Mouse (Mus musculus): ENCODE results near the gene Stox2. TPM values are rescaled to one million over a fixed set of nuclear protein-coding genes. Genes with fewer than 3 reads are reported as not detected.

Stox2 gene
- polyA plus RNA-seq, 1 experiment from 2014 or later, result 0.54 TPM

- DNase-seq, result no peak
- H3K9ac ChIP-seq (replicated peaks), result no peak overlapping the region
- no peaks in the 10 kb centered on the region for H3K4me1 ChIP-seq (ENCODE audit: insufficient read depth)
- H3K27ac ChIP-seq (ENCODE audit: low read depth), result no peak overlapping the region
- no peaks in the 10 kb centered on the region for H3K9me3 ChIP-seq (ENCODE audit: low read length)
- no peak overlapping the region for H3K4me3 ChIP-seq (ENCODE audit: low read depth, low read length)
- TF ChIP-seq CTCF (IDR thresholded peaks at IDR 0.05; ENCODE audit: low read depth) (no peak), EP300 (IDR thresholded peaks at IDR 0.05; ENCODE audit: low read depth) (no peak)
- H3K36me3 ChIP-seq (replicated peaks; ENCODE audit: insufficient read depth, low read length), result no peaks in the 10 kb centered on the region
- H3K4me2 ChIP-seq (ENCODE audit: low read depth, low read length), result no peak overlapping the region
- no peak for ATAC-seq
- no peaks in the 10 kb centered on the region for H3K27me3 ChIP-seq (ENCODE audit: insufficient read depth, low read length)
- WGBS (ENCODE audit: insufficient replicate concordance), result 69% methylated on average over 5 of the region's 5 CpGs
Measured at GRCm38 (mm10) chr8:47230057-47230456, 216.1 kb downstream of the Stox2 start.

DNA sequence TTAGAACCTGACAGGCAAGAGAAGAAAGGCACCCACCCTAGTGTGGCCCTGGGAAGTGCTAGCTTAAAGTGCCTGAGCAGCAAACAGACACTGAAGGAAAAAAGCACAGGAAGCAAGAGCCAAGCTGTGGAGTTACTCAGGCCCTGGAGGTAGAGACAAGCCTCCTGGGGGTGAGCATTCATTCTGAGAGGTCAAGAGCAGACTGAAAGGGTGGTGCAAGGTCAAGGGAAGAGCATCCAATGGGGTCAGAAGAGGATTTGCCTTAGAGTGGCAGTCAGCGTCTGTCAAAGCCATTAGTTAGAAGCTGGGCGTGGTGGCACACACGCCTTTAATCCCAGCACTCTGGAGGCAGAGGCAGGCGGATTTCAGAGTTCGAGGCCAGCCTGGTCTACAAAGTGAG is 224.3 kb downstream of the Stox2 start:
- WGBS (ENCODE audit: insufficient replicate concordance), result 74% methylated on average over 5 of the region's 5 CpGs
- Histone ChIP-seq H3K4me3 (ENCODE audit: low read depth, low read length) (no peak overlapping the region), H3K27ac (ENCODE audit: low read depth) (no peak overlapping the region), H3K9ac (replicated peaks) (no peak overlapping the region), H3K4me2 (ENCODE audit: low read depth, low read length) (no peak overlapping the region), H3K36me3 (replicated peaks; ENCODE audit: insufficient read depth, low read length) (no peaks in the 10 kb centered on the region), H3K9me3 (ENCODE audit: low read length) (no peaks in the 10 kb centered on the region), H3K4me1 (ENCODE audit: insufficient read depth) (no peaks in the 10 kb centered on the region), H3K27me3 (ENCODE audit: insufficient read depth, low read length) (no peaks in the 10 kb centered on the region)
- DNase-seq (no peak), ATAC-seq (no peak)
- TF ChIP-seq EP300 (IDR thresholded peaks at IDR 0.05; ENCODE audit: low read depth) (no peak), CTCF (IDR thresholded peaks at IDR 0.05; ENCODE audit: low read depth) (no peak)

- TF ChIP-seq CTCF (IDR thresholded peaks at IDR 0.05; ENCODE audit: low read depth) (no peak), EP300 (IDR thresholded peaks at IDR 0.05; ENCODE audit: low read depth) (no peak)
- Histone ChIP-seq H3K4me2 (ENCODE audit: low read depth, low read length) (no peak overlapping the region), H3K4me3 (ENCODE audit: low read depth, low read length) (no peak overlapping the region), H3K4me1 (ENCODE audit: insufficient read depth) (no peaks in the 10 kb centered on the region), H3K27ac (ENCODE audit: low read depth) (no peak overlapping the region), H3K9me3 (ENCODE audit: low read length) (no peaks in the 10 kb centered on the region), H3K9ac (replicated peaks) (no peak overlapping the region), H3K36me3 (replicated peaks; ENCODE audit: insufficient read depth, low read length) (no peaks in the 10 kb centered on the region), H3K27me3 (ENCODE audit: insufficient read depth, low read length) (no peaks in the 10 kb centered on the region)
- DNase-seq, result no peak
- no peak for ATAC-seq
- 83% methylated on average over 10 of the region's 10 CpGs for WGBS (ENCODE audit: insufficient replicate concordance)
Measured at GRCm38 (mm10) chr8:47221191-47221590, 225.0 kb downstream of the Stox2 start.

DNA sequence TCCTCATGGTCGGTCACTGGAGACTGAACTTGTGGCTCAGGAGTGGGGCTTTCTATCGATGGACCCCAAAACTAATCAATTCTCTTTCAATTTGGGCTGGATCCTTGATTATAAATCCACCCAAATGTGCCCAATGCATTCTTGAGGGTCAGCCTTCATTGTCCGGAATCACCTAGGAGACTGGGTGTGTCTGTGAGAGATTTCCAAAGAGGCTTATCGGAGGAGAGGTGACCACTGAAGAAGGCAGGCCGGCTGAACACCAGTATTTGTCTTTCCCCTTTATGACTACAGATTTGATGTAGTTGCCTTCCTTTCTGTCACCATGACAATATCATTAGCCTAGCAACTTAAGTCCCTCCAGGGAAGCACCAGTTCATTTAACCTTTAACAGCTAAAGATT is 225.8 kb downstream of the Stox2 start:
- WGBS (ENCODE audit: insufficient replicate concordance), result 81% methylated on average over 5 of the region's 5 CpGs
- no peaks in the 10 kb centered on the region for H3K27me3 ChIP-seq (ENCODE audit: insufficient read depth, low read length)
- no peaks in the 10 kb centered on the region for H3K9me3 ChIP-seq (ENCODE audit: low read length)
- H3K36me3 ChIP-seq (replicated peaks; ENCODE audit: insufficient read depth, low read length), result no peaks in the 10 kb centered on the region
- TF ChIP-seq CTCF (IDR thresholded peaks at IDR 0.05; ENCODE audit: low read depth) (no peak), EP300 (IDR thresholded peaks at IDR 0.05; ENCODE audit: low read depth) (no peak)
- ATAC-seq (no peak), DNase-seq (no peak)
- H3K27ac ChIP-seq (ENCODE audit: low read depth), result no peak overlapping the region
- H3K4me2 ChIP-seq (ENCODE audit: low read depth, low read length), result no peak overlapping the region
- H3K4me1 ChIP-seq (ENCODE audit: insufficient read depth), result no peaks in the 10 kb centered on the region
- H3K9ac ChIP-seq (replicated peaks), result no peak overlapping the region
- no peak overlapping the region for H3K4me3 ChIP-seq (ENCODE audit: low read depth, low read length)

- Histone ChIP-seq H3K4me3 (ENCODE audit: low read depth, low read length) (no peak overlapping the region), H3K4me2 (ENCODE audit: low read depth, low read length) (no peak overlapping the region), H3K9ac (replicated peaks) (no peak overlapping the region), H3K9me3 (ENCODE audit: low read length) (no peaks in the 10 kb centered on the region), H3K36me3 (replicated peaks; ENCODE audit: insufficient read depth, low read length) (no peaks in the 10 kb centered on the region), H3K27ac (ENCODE audit: low read depth) (no peak overlapping the region), H3K4me1 (ENCODE audit: insufficient read depth) (no peaks in the 10 kb centered on the region), H3K27me3 (ENCODE audit: insufficient read depth, low read length) (no peaks in the 10 kb centered on the region)
- DNase-seq, result no peak
- 56% methylated on average over 6 of the region's 6 CpGs for WGBS (ENCODE audit: insufficient replicate concordance)
- ATAC-seq, result no peak
- TF ChIP-seq EP300 (IDR thresholded peaks at IDR 0.05; ENCODE audit: low read depth), result no peak
- no peak for TF ChIP-seq CTCF (IDR thresholded peaks at IDR 0.05; ENCODE audit: low read depth)
Measured at GRCm38 (mm10) chr8:47218536-47218935, 227.6 kb downstream of the Stox2 start.

DNA sequence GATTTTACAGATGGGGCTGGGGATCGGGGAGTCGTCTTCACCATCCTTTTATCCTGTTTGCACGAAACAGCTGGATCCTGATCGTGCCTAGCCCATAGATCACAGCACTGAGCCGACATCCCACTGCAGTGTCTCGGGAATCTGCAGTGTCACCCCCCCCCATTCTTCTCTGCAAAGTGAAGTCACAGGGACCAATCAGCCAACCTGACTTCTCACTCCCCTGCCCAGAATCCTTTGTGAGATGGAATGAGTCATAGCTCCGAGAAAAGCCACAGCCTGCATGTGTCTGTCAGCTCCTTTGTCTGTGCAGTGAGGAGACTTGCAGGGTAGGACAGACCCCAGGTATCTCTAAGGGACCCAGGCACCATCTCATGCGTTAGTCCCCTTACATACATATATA is 228.1 kb downstream of the Stox2 start:
- no peak overlapping the region for H3K9ac ChIP-seq (replicated peaks)
- TF ChIP-seq EP300 (IDR thresholded peaks at IDR 0.05; ENCODE audit: low read depth) (no peak), CTCF (IDR thresholded peaks at IDR 0.05; ENCODE audit: low read depth) (no peak)
- H3K4me2 ChIP-seq (ENCODE audit: low read depth, low read length), result no peak overlapping the region
- ATAC-seq (no peak), DNase-seq (no peak)
- 56% methylated on average over 8 of the region's 8 CpGs for WGBS (ENCODE audit: insufficient replicate concordance)
- no peaks in the 10 kb centered on the region for H3K27me3 ChIP-seq (ENCODE audit: insufficient read depth, low read length)
- no peak overlapping the region for H3K27ac ChIP-seq (ENCODE audit: low read depth)
- H3K4me3 ChIP-seq (ENCODE audit: low read depth, low read length), result no peak overlapping the region
- H3K36me3 ChIP-seq (replicated peaks; ENCODE audit: insufficient read depth, low read length), result no peaks in the 10 kb centered on the region
- no peaks in the 10 kb centered on the region for H3K9me3 ChIP-seq (ENCODE audit: low read length)
- H3K4me1 ChIP-seq (ENCODE audit: insufficient read depth), result no peaks in the 10 kb centered on the region

- no peak overlapping the region for H3K9ac ChIP-seq (replicated peaks)
- no peak overlapping the region for H3K4me3 ChIP-seq (ENCODE audit: low read depth, low read length)
- no peaks in the 10 kb centered on the region for H3K9me3 ChIP-seq (ENCODE audit: low read length)
- H3K27me3 ChIP-seq (ENCODE audit: insufficient read depth, low read length), result no peaks in the 10 kb centered on the region
- no peaks in the 10 kb centered on the region for H3K4me1 ChIP-seq (ENCODE audit: insufficient read depth)
- TF ChIP-seq EP300 (IDR thresholded peaks at IDR 0.05; ENCODE audit: low read depth) (no peak), CTCF (IDR thresholded peaks at IDR 0.05; ENCODE audit: low read depth) (no peak)
- 86% methylated on average over 9 of the region's 9 CpGs for WGBS (ENCODE audit: insufficient replicate concordance)
- H3K27ac ChIP-seq (ENCODE audit: low read depth), result no peak overlapping the region
- ATAC-seq (no peak), DNase-seq (no peak)
- H3K36me3 ChIP-seq (replicated peaks; ENCODE audit: insufficient read depth, low read length), result no peaks in the 10 kb centered on the region
- no peak overlapping the region for H3K4me2 ChIP-seq (ENCODE audit: low read depth, low read length)
Measured at GRCm38 (mm10) chr8:47212124-47212523, 234.0 kb downstream of the Stox2 start.

Measured in liver, postnatal 0 days (tissue).